Mouse (Mus musculus): ENCODE measurements around the gene Nploc4. TPM values are rescaled to one million over a fixed set of nuclear protein-coding genes. Genes with fewer than 3 reads are reported as not detected.

Nploc4 gene
- total and polyA plus RNA-seq, 3 experiments = 40.6 to 115 (median 50.4) TPM

DNA sequence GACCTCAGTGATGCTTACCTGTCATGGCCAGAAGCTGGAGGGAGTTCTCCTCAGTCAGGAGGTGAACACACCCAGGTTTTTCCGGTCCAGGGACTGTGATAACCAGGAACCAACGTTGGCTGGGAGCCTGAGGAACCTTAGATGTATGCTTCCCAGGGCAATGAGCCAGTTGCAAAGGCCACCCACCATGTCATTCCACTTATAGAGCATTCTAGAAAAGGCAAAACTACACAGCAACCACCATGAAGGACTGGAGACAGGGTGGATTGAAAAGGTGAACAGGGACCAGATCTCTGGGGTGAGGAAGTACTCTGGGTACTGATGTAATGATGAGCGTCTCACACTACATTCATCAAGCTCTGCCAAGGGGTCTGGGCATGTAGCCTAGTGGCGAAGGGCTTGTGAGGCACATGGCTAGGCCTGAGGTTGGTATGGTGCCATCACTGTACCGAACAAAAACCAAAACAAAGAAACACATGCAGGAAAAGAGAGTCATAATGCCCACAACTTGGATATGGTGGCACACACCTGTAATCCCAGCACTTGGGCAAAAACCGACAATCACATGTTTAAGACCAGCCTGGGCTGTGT is 102.0 kb downstream of the Nploc4 start (continued):
- TF ChIP-seq USF1 (IDR thresholded peaks at IDR 0.05; ENCODE audit: low read depth, low read length) = no peak

Other genes with a start within 250 kb of the Nploc4 start
Only the 20 nearest of the 26 such genes appear.
- 1,832 and 2,176 TPM in 2 replicates for gene Actg1, start 89.2 kb downstream of the Nploc4 start, total RNA-seq (2012; rRNA removed)
- 2,424 and 2,484 TPM in 2 replicates for gene Actg1, start 89.2 kb downstream of the Nploc4 start, total RNA-seq (2014; rRNA removed)
- gene Actg1, start 89.2 kb downstream of the Nploc4 start, polyA plus RNA-seq (2012; ENCODE audit: insufficient read length, low read depth) = 3,554 and 4,362 TPM in 2 replicates
- gene Fscn2, start 76.2 kb downstream of the Nploc4 start, total RNA-seq (2012; rRNA removed) = 0.25 TPM in 1 of 2 replicates, not detected in the other
- gene Fscn2, start 76.2 kb downstream of the Nploc4 start, total RNA-seq (2014; rRNA removed) = not detected in 2 replicates
- gene Fscn2, start 76.2 kb downstream of the Nploc4 start, polyA plus RNA-seq (2012; ENCODE audit: insufficient read length, low read depth) = not detected in 2 replicates
- 17.7 and 19.6 TPM in 2 replicates for gene Faap100, start 58.9 kb downstream of the Nploc4 start, total RNA-seq (2012; rRNA removed)
- gene Faap100, start 58.9 kb downstream of the Nploc4 start, total RNA-seq (2014; rRNA removed) = 6.6 and 7.7 TPM in 2 replicates
- gene Faap100, start 58.9 kb downstream of the Nploc4 start, polyA plus RNA-seq (2012; ENCODE audit: insufficient read length, low read depth) = 13.1 and 14.3 TPM in 2 replicates
- 0.08 TPM in 1 of 2 replicates, not detected in the other for gene Tspan10, start 4.9 kb upstream of the Nploc4 start, total RNA-seq (2012; rRNA removed)
- gene Tspan10, start 4.9 kb upstream of the Nploc4 start, total RNA-seq (2014; rRNA removed) = 0.30 TPM in 1 of 2 replicates, not detected in the other
- gene Tspan10, start 4.9 kb upstream of the Nploc4 start, polyA plus RNA-seq (2012; ENCODE audit: insufficient read length, low read depth) = 0.25 and 0.31 TPM in 2 replicates
- gene Pde6g, start 15.8 kb upstream of the Nploc4 start, total RNA-seq (2012; rRNA removed) = 0.34 TPM in 2 replicates
- gene Pde6g, start 15.8 kb upstream of the Nploc4 start, total RNA-seq (2014; rRNA removed) = 0.41 TPM in 1 of 2 replicates, not detected in the other
- 0.31 and 0.34 TPM in 2 replicates for gene Pde6g, start 15.8 kb upstream of the Nploc4 start, polyA plus RNA-seq (2012; ENCODE audit: insufficient read length, low read depth)
- gene Oxld1, start 20.4 kb upstream of the Nploc4 start, total RNA-seq (2012; rRNA removed) = 18.7 and 31.4 TPM in 2 replicates
- gene Oxld1, start 20.4 kb upstream of the Nploc4 start, total RNA-seq (2014; rRNA removed) = 17.6 and 20.3 TPM in 2 replicates
- 10.4 and 12.2 TPM in 2 replicates for gene Oxld1, start 20.4 kb upstream of the Nploc4 start, polyA plus RNA-seq (2012; ENCODE audit: insufficient read length, low read depth)
- gene Ccdc137, start 20.4 kb upstream of the Nploc4 start, total RNA-seq (2012; rRNA removed) = 30.1 and 43.9 TPM in 2 replicates
- 54.6 and 61.1 TPM in 2 replicates for gene Ccdc137, start 20.4 kb upstream of the Nploc4 start, total RNA-seq (2014; rRNA removed)
- gene Ccdc137, start 20.4 kb upstream of the Nploc4 start, polyA plus RNA-seq (2012; ENCODE audit: insufficient read length, low read depth) = 70.4 and 104 TPM in 2 replicates
- gene Arl16, start 29.9 kb upstream of the Nploc4 start, total RNA-seq (2012; rRNA removed) = 24.8 and 26.1 TPM in 2 replicates
- gene Arl16, start 29.9 kb upstream of the Nploc4 start, total RNA-seq (2014; rRNA removed) = 34.6 and 42.6 TPM in 2 replicates
- gene Arl16, start 29.9 kb upstream of the Nploc4 start, polyA plus RNA-seq (2012; ENCODE audit: insufficient read length, low read depth) = 19.8 and 22.8 TPM in 2 replicates
- 267 and 336 TPM in 2 replicates for gene Mrpl12, start 46.9 kb upstream of the Nploc4 start, total RNA-seq (2012; rRNA removed)
- 47.5 and 60.3 TPM in 2 replicates for gene Mrpl12, start 46.9 kb upstream of the Nploc4 start, total RNA-seq (2014; rRNA removed)
- 341 and 363 TPM in 2 replicates for gene Mrpl12, start 46.9 kb upstream of the Nploc4 start, polyA plus RNA-seq (2012; ENCODE audit: insufficient read length, low read depth)
- gene Slc25a10, start 54.1 kb upstream of the Nploc4 start, total RNA-seq (2012; rRNA removed) = 32.9 and 48.5 TPM in 2 replicates
- gene Slc25a10, start 54.1 kb upstream of the Nploc4 start, total RNA-seq (2014; rRNA removed) = 29.5 and 34.6 TPM in 2 replicates
- 43.4 and 45.9 TPM in 2 replicates for gene Slc25a10, start 54.1 kb upstream of the Nploc4 start, polyA plus RNA-seq (2012; ENCODE audit: insufficient read length, low read depth)
- gene Gcgr, start 93.0 kb upstream of the Nploc4 start, total RNA-seq (2012; rRNA removed) = 0.13 TPM in 1 of 2 replicates, not detected in the other
- gene Gcgr, start 93.0 kb upstream of the Nploc4 start, total RNA-seq (2014; rRNA removed) = 0.09 and 0.16 TPM in 2 replicates
- gene Gcgr, start 93.0 kb upstream of the Nploc4 start, polyA plus RNA-seq (2012; ENCODE audit: insufficient read length, low read depth) = 0.20 TPM in 1 of 2 replicates, not detected in the other
- gene Mcrip1, start 112.0 kb upstream of the Nploc4 start, total RNA-seq (2012; rRNA removed) = 25.8 and 39.6 TPM in 2 replicates
- 37.6 and 46.2 TPM in 2 replicates for gene Mcrip1, start 112.0 kb upstream of the Nploc4 start, total RNA-seq (2014; rRNA removed)
- 60.2 and 66.5 TPM in 2 replicates for gene Mcrip1, start 112.0 kb upstream of the Nploc4 start, polyA plus RNA-seq (2012; ENCODE audit: insufficient read length, low read depth)
- gene Ppp1r27, start 113.4 kb upstream of the Nploc4 start, total RNA-seq (2012; rRNA removed) = not detected in 2 replicates
- not detected in 2 replicates for gene Ppp1r27, start 113.4 kb upstream of the Nploc4 start, total RNA-seq (2014; rRNA removed)
- not detected in 2 replicates for gene Ppp1r27, start 113.4 kb upstream of the Nploc4 start, polyA plus RNA-seq (2012; ENCODE audit: insufficient read length, low read depth)
- gene P4hb, start 135.5 kb upstream of the Nploc4 start, total RNA-seq (2012; rRNA removed) = 531 and 594 TPM in 2 replicates
- gene P4hb, start 135.5 kb upstream of the Nploc4 start, total RNA-seq (2014; rRNA removed) = 453 and 486 TPM in 2 replicates
- 644 and 662 TPM in 2 replicates for gene P4hb, start 135.5 kb upstream of the Nploc4 start, polyA plus RNA-seq (2012; ENCODE audit: insufficient read length, low read depth)
- 417 and 467 TPM in 2 replicates for gene Arhgdia, start 143.9 kb upstream of the Nploc4 start, total RNA-seq (2012; rRNA removed)
- gene Arhgdia, start 143.9 kb upstream of the Nploc4 start, total RNA-seq (2014; rRNA removed) = 126 and 172 TPM in 2 replicates
- 957 and 958 TPM in 2 replicates for gene Arhgdia, start 143.9 kb upstream of the Nploc4 start, polyA plus RNA-seq (2012; ENCODE audit: insufficient read length, low read depth)
- 582 and 793 TPM in 2 replicates for gene Alyref, start 160.7 kb upstream of the Nploc4 start, total RNA-seq (2012; rRNA removed)
- 358 and 361 TPM in 2 replicates for gene Alyref, start 160.7 kb upstream of the Nploc4 start, total RNA-seq (2014; rRNA removed)
- gene Alyref, start 160.7 kb upstream of the Nploc4 start, polyA plus RNA-seq (2012; ENCODE audit: insufficient read length, low read depth) = 444 and 451 TPM in 2 replicates
- gene Anapc11, start 160.7 kb upstream of the Nploc4 start, total RNA-seq (2012; rRNA removed) = 108 and 114 TPM in 2 replicates
- gene Anapc11, start 160.7 kb upstream of the Nploc4 start, total RNA-seq (2014; rRNA removed) = 51.7 and 57.0 TPM in 2 replicates
- 142 and 145 TPM in 2 replicates for gene Anapc11, start 160.7 kb upstream of the Nploc4 start, polyA plus RNA-seq (2012; ENCODE audit: insufficient read length, low read depth)
- gene Npb, start 170.8 kb upstream of the Nploc4 start, total RNA-seq (2012; rRNA removed) = 0.55 TPM in 1 of 2 replicates, not detected in the other
- gene Npb, start 170.8 kb upstream of the Nploc4 start, total RNA-seq (2014; rRNA removed) = not detected in 2 replicates
- 1.0 and 1.3 TPM in 2 replicates for gene Npb, start 170.8 kb upstream of the Nploc4 start, polyA plus RNA-seq (2012; ENCODE audit: insufficient read length, low read depth)
- gene Pcyt2, start 180.2 kb upstream of the Nploc4 start, total RNA-seq (2012; rRNA removed) = 166 and 175 TPM in 2 replicates
- 149 and 154 TPM in 2 replicates for gene Pcyt2, start 180.2 kb upstream of the Nploc4 start, total RNA-seq (2014; rRNA removed)
- 155 and 158 TPM in 2 replicates for gene Pcyt2, start 180.2 kb upstream of the Nploc4 start, polyA plus RNA-seq (2012; ENCODE audit: insufficient read length, low read depth)
- gene Sirt7, start 187.5 kb upstream of the Nploc4 start, total RNA-seq (2012; rRNA removed) = 75.2 and 87.1 TPM in 2 replicates
- 71.7 and 74.4 TPM in 2 replicates for gene Sirt7, start 187.5 kb upstream of the Nploc4 start, total RNA-seq (2014; rRNA removed)
- 84.4 and 91.3 TPM in 2 replicates for gene Sirt7, start 187.5 kb upstream of the Nploc4 start, polyA plus RNA-seq (2012; ENCODE audit: insufficient read length, low read depth)

All from CH12.LX (cell line).